Mouse (Mus musculus) lung, adult 18-20 months (tissue): ENCODE measurements around the gene Casp8.
A peak's percentile ranks its signal among the peaks of the same experiment; 100 is the strongest.
"Not testable (repeated sequence)": the region's sequence is repeated elsewhere in the genome, so short reads cannot be mapped to it uniquely, and the experiment has no call there.

ENCODE experiments used
- DNase-seq, 2 experiments: peaks; one replicate each; pipeline ENCODE4 v3.0.0; 2022; ENCODE audit warnings: mixed read lengths in 2 of 2

The Casp8 gene

DNA sequence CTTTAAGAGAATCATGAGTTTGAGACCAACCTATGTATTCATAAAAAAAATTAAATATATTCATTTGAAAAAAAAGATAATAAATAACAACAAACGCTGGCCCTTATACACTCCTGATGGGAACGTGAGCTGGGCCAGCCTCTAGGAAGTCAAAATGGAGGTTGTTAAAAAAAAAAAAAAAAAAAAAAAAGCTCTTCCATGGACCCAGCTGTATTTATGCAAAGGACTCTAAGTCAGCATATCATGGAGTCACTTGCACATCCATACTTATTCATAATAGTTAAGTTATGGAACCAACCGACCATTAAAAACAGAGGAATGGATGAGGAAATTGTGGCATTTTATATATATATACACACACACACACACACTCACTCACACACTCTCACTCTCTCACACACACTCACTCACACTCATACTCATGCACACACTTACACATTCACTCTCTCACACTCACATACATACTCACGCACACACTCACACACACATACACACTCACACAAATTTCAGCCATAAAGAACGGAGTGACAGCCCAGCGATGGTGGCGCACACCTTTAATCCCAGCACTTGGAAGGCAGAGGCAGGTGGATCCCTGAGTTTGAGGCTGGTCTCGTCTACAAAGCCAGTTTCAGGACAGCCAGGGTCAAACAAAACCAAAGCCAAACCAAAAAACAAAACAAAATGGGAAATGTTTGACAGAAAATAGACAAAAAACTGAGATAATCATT is 6.5 kb downstream of the Casp8 start:
- no peak for DNase-seq

DNA sequence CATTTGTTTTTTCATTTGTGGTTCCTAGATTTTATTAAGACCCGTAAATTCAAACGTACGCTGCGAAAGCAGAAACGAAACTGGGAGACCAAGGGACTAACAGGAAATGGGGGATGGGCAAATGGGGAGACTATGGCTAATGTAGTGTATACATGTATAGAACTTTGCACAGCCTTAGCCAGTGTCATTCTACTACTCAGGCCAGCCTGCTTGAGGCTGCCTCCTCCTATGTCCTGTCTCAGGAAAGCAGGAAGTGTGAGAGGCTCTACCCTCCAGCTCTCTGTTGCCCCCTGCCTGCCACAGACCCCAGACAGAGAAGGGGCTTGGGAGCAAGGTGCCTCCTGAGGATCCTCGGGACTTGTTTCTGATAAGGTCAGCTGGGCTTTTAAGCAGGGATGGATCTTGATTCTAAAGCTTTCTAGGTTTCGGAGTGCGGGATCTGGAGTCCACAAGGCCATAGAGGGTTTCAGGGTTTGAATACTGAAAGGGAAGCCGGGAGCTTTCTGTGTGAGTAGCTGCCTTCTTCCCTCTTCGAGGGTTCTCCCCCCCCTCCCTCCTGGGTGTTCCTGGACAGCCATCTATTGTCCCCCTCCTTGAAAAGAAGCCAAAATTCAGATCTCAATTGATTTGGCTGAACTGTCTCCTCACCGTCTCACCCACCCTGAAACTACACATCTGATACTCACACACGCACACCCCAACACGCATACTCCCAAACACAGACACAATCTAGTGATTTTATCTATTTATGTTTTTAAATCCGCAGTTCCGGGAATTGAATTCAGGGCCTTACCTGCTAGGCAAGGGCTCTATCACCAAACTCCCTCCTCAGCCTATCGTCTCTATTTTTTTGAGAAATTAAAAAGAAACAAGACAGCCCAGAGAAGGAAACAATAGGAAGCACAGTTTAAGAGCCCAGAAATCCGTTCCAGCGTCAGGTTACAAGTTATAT is 7.4 kb downstream of the Casp8 start:
- peak; percentile 76 to 80 for DNase-seq

DNA sequence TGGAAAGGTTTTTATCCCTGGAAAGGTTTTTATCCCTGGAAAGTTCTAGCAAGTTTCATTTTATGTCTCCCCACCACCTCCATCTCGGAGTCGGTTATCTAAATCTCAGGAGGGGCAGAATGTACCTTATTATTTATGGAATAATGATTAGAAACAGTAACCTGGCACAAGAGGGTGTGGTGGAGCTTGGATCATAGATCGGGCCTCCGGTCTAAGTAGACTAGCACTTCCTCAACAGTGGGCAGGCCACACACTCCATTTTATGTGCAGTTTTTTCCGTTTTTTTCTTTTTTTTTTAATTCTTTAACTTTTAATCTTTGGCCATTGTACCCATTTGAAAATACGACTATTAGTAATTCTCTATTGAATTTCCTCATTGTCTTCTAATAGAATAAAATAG is 8.4 kb downstream of the Casp8 start:
- no peak for DNase-seq

DNA sequence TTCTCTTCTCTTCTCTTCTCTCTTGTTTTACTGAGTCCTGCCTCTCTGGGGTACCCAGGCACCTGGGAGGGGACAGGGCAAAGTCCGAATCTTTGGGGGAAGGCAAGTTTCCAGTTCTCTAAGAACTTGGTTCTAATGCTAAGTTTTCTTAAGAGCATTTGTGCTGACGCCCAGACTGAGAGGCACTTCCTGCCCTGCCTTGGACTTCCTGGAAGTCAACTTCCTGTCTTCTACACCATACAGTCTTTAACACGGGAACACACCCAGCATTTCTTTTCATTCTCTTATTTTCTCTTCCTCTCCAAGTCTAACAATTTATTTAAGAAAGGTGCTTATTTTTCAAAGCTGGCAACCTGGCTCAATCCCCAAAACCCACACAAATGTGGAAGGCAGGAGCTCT is 11.5 kb downstream of the Casp8 start:
- DNase-seq: no peak

DNA sequence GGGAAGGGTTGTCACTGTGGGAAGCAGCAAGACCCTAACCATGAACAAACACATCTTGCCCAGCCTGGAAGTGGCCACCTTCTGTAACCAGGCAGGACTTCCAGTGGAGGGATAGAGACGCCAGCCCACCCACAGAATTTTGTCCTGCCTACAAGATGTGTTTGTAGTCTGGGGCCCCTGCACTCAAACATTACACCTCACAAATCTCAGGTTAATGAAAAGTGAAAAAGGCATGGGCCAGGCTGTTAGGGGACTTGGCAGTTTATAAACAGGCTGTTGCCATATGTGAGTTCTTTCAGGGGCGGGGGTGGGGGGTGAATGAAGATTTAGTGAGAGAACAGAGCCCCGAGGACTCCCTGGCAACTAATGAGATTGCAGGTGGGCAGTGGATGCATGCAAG is 31.1 kb downstream of the Casp8 start:
- DNase-seq: no peak

DNA sequence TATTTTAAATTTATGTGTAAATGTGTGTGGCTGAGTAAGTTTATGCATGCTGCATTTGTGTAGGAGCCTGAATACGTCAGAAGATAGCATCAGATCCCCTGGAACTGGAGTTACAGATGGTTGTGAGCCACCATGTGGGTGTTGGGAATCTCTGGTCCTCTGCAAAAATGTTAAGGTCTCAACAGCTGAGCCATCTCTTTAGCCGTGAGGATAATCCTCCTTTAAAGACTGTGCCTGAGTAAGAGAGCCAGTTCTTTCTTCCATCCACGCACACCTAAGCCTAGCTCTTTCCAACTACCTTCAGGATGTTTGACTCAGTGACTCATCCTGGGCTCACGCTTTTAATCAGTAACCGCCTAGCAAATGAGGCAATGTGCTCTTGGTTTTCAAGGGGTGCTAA is 35.6 kb downstream of the Casp8 start:
- DNase-seq: peak in 1 of 2 experiments; percentile 14

DNA sequence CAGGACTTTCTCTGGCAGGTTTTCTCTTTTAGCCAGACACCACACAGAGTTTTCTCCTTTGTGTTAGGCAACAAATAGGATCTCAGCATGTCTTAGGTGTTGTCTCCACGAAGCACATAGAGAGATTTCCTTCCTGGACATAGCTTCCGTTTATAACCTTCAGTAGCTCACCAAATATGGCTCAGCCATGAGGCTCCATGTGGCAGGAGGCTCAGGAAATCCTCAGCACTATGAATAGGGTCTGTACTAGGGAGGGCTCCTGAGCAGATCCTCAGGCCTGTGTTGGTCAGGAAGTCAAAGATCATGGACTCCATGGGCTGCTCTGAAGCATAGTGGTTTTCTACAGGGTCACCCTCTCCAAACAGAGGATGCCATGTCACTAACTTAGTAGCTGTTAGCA is 37.0 kb downstream of the Casp8 start:
- no peak for DNase-seq

DNA sequence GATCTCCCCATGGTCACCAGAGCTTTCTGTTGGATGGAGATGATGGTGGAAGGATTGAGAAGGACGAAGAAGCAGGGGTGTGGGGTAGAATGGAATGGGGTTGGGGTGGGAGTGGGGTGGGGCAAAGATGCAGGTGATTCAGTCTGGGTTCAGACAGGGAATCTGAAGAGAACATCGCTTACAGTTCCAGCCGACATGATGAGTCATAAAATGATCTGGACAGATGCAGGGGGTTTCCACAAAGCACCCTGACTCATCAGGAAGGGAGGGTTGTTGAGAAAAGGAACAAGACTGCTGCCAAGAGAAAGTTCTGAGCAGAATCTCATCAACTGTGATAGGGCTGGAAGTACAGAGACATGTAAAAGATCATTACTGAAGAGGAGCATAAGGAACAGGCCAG is 61.6 kb downstream of the Casp8 start:
- not testable (repeated sequence) for DNase-seq

DNA sequence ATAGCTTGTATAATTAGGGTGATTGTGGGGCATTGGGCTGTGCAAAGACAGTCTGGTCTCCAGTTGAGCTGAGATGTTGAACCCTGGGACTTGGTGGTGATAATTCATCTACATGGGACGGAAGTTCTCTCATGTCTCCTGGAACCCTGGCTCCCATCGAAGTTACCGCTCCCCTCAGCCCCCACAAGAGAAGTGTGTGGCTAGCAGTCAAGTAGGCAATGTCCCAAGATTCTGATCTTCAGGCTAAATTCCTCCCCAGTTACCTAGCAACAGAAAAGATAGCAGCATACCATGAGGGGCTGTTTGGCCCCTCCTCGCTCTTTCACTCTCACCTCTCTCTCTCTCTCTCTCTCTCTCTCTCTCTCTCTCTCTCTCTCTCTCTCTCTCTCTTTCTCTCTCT is 64.0 kb downstream of the Casp8 start:
- DNase-seq: not testable (repeated sequence)

DNA sequence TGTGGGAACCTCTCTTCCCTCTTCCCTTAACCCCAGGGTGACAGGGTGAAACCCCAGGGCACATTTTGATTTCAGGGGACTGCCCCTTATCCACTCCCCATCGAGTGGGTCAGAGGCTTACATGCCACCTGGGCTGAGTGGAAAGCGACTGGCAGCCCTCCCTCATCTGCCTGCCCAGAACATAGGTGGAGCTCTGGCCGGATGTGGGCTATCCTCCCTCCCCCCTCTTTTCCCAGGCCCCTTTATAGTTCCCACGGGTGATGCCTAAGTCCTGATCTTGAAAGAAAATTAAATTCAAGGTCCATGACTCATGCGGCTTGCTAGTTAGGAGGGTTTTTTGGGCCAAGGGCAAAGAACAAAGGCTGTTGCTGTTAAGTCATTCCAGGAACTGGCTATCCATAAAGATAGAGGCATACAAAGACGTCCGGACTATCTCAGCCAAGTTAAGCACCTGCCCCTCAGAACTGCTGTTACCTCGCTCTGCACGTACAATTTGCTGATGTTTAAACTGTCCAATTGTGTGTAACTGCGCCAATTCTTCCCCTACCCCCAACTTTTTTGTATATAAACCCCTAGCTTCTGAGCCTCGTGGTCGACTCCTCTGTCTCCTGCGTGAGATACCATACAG is 64.7 kb downstream of the Casp8 start:
- DNase-seq: peak; percentile 40 to 45

DNA sequence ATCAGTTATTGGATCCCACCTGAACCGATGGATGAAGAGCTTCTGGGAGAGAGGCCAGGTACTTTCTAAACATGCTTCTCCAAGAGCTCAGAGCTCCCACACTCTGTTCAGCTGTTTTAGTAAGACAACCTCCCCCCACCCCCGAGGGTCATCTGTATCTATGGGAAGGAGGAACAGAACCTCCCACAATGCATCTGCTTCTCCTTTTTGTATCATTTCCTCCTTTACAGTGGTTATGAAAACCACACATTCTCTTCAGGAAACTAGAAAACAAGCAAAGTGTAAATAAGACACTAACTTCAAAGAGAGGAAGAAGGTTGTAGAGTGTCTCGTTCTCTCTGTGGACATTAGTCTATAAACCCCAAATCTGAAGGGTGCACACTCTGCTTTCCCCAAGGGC is 65.4 kb downstream of the Casp8 start:
- not testable (repeated sequence) for DNase-seq

DNA sequence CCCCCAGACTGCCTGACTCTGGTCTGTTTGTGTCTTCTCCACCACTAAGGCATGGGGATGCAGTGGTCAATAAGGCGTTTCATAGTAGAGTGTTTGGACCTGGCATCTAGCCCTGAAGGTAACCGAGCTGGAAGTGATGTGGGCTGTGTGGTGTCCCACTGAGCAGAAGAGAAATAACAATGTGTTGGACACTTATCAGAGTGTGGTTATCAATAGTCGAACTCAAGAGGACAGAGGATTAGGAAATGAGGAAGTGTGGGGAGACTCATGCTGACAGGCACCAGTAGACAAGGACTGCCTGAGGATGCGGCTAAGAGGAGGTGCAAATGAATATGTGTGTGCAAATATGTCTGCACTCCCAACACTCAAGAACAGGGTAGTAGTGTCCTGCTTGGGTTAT is 81.3 kb downstream of the Casp8 start:
- not testable (repeated sequence) for DNase-seq

DNA sequence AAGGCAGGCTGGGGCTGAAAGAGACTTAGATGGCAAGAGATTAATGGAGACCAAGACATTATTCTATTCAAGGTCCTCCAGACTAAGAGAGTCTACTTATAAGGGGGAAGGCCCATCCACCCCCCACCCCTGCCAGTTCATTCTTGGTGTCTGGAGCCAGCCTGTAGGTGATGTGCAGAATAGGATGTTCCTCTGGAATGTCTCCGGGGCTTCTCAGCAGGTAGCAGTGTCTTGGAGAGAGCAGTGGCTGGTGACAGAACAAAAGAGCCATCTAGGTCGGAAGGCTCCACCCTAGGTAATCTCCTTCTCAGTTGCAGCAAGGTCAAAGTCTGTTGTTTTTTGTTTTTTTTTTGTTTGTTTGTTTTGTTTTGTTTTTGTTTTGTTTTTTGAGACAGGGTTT is 84.1 kb downstream of the Casp8 start:
- DNase-seq: not testable (repeated sequence)

DNA sequence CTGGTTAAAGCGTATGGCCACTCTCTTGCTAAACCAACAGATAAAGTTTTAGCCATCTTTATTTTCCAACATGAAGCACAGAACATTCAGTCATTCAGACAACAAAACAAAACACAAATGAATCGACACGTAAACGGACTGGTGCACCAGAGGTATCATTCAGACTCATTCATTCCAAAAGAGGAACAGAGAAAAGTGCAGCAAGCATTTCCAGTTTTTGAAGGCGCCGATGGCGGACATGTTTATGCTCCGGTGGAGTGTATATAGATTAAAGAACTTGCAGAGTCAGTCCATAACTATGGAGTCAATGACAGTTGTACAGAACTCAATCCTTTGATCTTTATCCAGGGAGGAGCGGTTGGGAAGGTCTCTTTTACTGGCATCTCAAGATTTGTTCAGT is 88.1 kb downstream of the Casp8 start:
- DNase-seq: not testable (repeated sequence)

DNA sequence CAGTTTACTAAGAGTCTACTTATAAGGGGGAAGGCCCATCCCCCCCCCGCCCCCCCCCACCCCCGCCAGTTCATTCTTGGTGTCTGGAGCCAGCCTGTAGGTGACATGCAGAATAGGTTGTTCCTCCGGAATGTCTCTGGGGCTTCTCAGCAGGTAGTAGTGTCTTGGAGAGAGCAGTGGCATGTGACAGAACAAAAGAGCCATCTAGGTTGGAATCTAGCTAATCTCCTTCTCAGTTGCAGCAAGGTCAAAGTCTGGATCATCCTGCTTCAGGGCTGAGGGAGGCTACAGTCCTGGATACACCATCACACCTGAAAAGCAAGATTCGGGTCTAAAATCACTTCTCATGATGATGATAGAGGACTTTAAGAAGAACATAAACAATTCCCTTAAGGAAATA is 90.5 kb downstream of the Casp8 start:
- no peak for DNase-seq

DNA sequence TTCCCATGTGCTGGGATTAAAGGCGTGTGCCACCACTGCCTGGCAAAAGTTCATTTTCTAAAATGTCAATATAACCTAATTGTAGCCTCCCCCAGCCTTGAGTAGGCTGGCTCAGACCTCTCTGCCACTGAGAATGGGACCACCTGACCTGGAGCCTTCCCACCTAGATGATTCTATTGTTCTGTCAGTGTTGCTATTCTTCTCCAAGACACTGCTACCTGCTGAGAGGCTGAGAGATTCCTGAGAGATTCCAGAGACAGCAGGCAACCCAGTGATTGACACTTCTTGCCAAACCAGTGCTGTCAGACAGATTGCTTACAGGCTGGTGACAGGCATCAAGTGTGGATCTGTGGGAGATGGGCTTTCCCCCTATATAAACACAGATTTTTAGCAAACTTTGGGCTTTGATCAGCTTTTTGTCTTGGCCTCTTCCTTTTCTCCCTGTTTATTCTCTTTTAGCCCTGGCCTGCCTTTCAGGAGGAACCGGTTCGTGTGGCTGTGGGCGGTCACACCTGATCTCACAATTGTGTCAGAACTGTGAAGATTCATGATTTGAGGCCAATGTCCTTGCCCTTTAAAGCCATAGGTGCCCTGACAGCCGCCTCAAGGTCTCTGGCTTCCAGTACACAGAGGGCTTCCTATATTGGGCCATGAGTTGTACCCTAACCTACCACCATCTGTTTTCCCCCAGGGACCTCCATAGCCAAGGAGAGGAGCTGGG is 94.8 kb downstream of the Casp8 start:
- DNase-seq: peak; percentile 34 to 56

DNA sequence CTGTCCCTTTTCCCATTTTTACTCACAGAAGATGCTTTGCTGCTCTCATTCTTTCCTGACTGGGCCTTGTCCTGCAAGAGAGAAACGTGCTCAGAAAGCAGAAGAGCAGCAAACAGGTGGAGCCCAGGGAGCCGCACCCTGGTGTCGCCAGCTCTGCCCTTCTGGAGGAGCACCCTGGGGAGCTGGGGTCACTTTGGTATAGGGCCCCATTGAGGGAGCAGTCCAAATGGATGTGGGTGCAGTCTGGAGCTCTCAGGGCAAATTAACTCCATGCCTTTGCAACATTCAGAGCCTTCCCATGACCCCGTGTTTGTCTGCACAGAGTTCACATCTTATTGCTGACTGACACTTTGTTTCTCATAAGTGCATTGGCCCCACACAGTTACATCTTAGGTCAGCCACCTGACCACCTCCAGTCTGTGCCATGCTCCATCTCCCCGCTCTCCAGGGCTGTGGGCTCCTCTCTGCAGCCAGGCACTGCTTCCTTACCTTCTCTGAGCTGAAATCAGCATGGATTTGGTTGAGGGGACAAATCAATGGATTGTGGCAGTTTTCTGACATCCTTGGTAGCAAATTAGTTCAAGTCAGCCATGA is 95.6 kb downstream of the Casp8 start:
- DNase-seq: not testable (repeated sequence)

DNA sequence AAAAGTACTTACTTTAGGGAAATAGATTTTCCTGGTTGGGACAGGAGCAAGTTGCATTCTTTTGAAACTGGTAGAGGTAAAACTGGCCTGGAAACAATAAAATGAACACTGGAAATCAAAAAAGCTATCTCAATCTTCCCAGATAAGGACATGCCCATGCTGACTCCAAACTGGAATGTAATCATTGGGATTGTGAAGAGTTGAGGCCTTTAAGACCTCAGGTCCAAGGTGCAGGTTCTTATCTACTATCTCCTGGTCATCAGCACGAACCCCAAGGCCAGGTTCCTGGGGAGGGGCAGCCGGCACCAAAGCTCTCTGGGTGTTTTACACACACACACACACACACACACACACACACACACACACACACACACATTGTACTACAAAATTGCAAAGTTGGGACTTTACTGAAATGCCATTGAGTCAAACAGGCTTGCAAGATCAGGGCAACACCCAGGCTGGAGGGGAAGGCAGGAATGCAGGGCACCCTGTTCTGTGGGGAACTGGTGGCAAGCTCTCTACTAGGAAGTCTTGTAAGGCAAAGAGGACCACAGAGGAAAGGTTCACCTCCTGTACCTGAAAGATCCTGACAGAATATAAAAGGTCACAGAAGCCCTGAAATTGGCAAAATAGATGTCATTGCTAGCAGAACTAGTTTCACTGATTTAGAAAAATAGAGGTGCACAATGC is 96.5 kb downstream of the Casp8 start:
- DNase-seq: not testable (repeated sequence)

DNA sequence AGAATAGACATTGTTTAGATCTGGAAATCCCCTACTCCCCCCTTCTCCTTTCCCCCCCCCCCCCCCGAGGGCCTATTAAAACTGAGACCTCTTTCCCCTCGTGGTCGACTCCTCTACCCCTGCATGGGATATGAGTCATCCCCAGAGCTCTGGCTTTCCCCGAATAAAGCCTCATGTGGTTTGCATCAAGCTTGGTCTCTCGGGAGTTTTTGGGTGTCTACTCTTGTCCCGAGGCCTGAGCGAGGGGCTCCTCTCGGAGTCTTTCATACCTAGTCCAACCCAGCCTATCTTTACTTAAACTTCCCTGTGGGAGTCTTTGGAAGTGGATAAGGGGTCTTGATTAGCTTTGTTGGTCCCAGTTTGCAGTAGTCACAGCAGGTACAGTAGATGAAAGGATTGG is 97.2 kb downstream of the Casp8 start:
- DNase-seq: not testable (repeated sequence)
